Mouse (Mus musculus): ENCODE results near the gene Dtx2. TPM values are rescaled to one million over a fixed set of nuclear protein-coding genes. Genes with fewer than 3 reads are reported as not detected.
A peak's percentile ranks its signal among the peaks of the same experiment; 100 is the strongest.

Dtx2 gene
- total and polyA plus RNA-seq, 2 experiments from 2014 or later = 14.6 to 27.4 TPM

DNA sequence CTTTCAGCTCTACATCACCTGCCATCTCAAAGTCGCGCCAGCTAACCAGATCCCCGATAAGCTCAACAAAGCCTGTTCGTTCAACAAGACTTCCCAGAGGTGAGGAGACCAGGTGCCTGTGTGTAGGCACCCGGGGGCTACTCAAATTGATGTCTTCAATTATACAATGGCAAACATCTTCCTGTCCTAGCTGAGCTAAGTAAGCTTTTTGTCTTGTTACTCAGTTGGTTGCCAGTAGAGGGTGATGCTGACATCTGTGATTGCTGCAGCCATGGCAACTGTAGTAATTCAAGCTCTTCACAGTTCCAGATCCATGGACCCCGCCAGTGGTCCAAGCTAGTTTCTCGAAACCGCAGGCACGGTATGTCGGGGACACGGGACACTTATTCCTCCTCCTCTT is 7.4 kb upstream of the Dtx2 start:
- H3K9ac ChIP-seq (replicated peaks; ENCODE audit: low read depth, low read length) = no peak overlapping the region
- no peaks in the 10 kb centered on the region for H3K9me3 ChIP-seq (replicated peaks; ENCODE audit: control insufficient read depth, low read length)
- no peak overlapping the region for H3K27ac ChIP-seq (ENCODE audit: low read depth)
- no peaks in the 10 kb centered on the region for H3K36me3 ChIP-seq (replicated peaks; ENCODE audit: control insufficient read depth, insufficient read depth, low read length)
- TF ChIP-seq CTCF (IDR thresholded peaks at IDR 0.05; ENCODE audit: low read depth) (peak; percentile 41), EP300 (IDR thresholded peaks at IDR 0.05; ENCODE audit: low read depth) (no peak)
- no peaks in the 10 kb centered on the region for H3K4me1 ChIP-seq (ENCODE audit: control insufficient read depth, insufficient read depth)
- WGBS = 42% methylated on average over 11 of the region's 11 CpGs
- H3K4me3 ChIP-seq (ENCODE audit: low read depth, low read length) = no peak overlapping the region
- DNase-seq (ENCODE audit: low spot score) = peak; percentile 24
- H3K27me3 ChIP-seq (ENCODE audit: control insufficient read depth, insufficient read depth, low read length) = no peaks in the 10 kb centered on the region
- no peak overlapping the region for H3K4me2 ChIP-seq (ENCODE audit: low read depth, low read length)
- 0 out of 2 replicates have a peak, but pooled peaks have one; percentile 53 for ATAC-seq (ENCODE audit: insufficient read depth, low read depth)

DNA sequence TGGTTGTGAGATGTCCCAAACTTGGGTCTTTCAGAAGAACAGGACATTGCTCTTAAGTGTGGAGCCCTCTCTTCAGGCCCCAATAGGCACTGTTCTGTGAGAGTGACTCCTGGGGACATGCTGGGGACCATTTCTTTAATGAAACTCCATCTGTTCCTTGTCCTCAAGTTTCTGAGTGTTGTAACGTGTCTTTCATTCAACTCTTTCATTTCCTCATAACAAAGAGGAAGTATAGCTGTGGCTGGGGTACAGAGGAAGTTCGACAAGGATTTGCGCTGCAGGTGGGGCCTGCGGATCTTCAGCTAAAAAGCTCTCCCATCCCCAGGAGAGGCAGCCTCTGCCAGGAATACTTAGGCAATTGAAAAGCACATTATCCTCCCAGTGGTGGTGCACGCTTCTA is 4.0 kb upstream of the Dtx2 start:
- Histone ChIP-seq H3K27me3 (ENCODE audit: control insufficient read depth, insufficient read depth, low read length) (no peaks in the 10 kb centered on the region), H3K36me3 (replicated peaks; ENCODE audit: control insufficient read depth, insufficient read depth, low read length) (no peaks in the 10 kb centered on the region), H3K9me3 (replicated peaks; ENCODE audit: control insufficient read depth, low read length) (no peaks in the 10 kb centered on the region), H3K4me1 (ENCODE audit: control insufficient read depth, insufficient read depth) (peaks cover 4% of the 10 kb centered on the region; the same call in 1 of the 2 replicates), H3K9ac (replicated peaks; ENCODE audit: low read depth, low read length) (no peak overlapping the region), H3K27ac (ENCODE audit: low read depth) (no peak overlapping the region), H3K4me3 (ENCODE audit: low read depth, low read length) (no peak overlapping the region), H3K4me2 (ENCODE audit: low read depth, low read length) (no peak overlapping the region)
- TF ChIP-seq CTCF (IDR thresholded peaks at IDR 0.05; ENCODE audit: low read depth) = no peak
- no peak for TF ChIP-seq EP300 (IDR thresholded peaks at IDR 0.05; ENCODE audit: low read depth)
- DNase-seq (ENCODE audit: low spot score) (no peak), ATAC-seq (ENCODE audit: insufficient read depth, low read depth) (no peak)
- WGBS = 65% methylated on average over 5 of the region's 5 CpGs

- ATAC-seq (ENCODE audit: insufficient read depth, low read depth) (no peak), DNase-seq (ENCODE audit: low spot score) (no peak)
- H3K9me3 ChIP-seq (replicated peaks; ENCODE audit: control insufficient read depth, low read length) = no peaks in the 10 kb centered on the region
- no peaks in the 10 kb centered on the region for H3K27me3 ChIP-seq (ENCODE audit: control insufficient read depth, insufficient read depth, low read length)
- no peak overlapping the region for H3K27ac ChIP-seq (ENCODE audit: low read depth)
- H3K36me3 ChIP-seq (replicated peaks; ENCODE audit: control insufficient read depth, insufficient read depth, low read length) = peaks cover 15% of the 10 kb centered on the region
- H3K4me1 ChIP-seq (ENCODE audit: control insufficient read depth, insufficient read depth) = peaks cover 5% of the 10 kb centered on the region; the same call in 1 of the 2 replicates
- no peak overlapping the region for H3K4me3 ChIP-seq (ENCODE audit: low read depth, low read length)
- TF ChIP-seq EP300 (IDR thresholded peaks at IDR 0.05; ENCODE audit: low read depth) (no peak), CTCF (IDR thresholded peaks at IDR 0.05; ENCODE audit: low read depth) (no peak)
- no peak overlapping the region for H3K4me2 ChIP-seq (ENCODE audit: low read depth, low read length)
- WGBS = 44% methylated on average over 5 of the region's 5 CpGs
- no peak overlapping the region for H3K9ac ChIP-seq (replicated peaks; ENCODE audit: low read depth, low read length)
Measured at GRCm38 (mm10) chr5:135993381-135993965, 1.1 kb upstream of the Dtx2 start.

- 57% methylated on average over 8 of the region's 8 CpGs for WGBS
- no peak for ATAC-seq (ENCODE audit: insufficient read depth, low read depth)
- Histone ChIP-seq H3K9me3 (replicated peaks; ENCODE audit: control insufficient read depth, low read length) (no peaks in the 10 kb centered on the region), H3K36me3 (replicated peaks; ENCODE audit: control insufficient read depth, insufficient read depth, low read length) (peaks cover 23% of the 10 kb centered on the region), H3K4me1 (ENCODE audit: control insufficient read depth, insufficient read depth) (peaks cover 5% of the 10 kb centered on the region; the same call in 1 of the 2 replicates), H3K4me3 (ENCODE audit: low read depth, low read length) (peak overlapping the region; percentile 85), H3K27ac (ENCODE audit: low read depth) (no peak overlapping the region), H3K9ac (replicated peaks; ENCODE audit: low read depth, low read length) (no peak overlapping the region), H3K27me3 (ENCODE audit: control insufficient read depth, insufficient read depth, low read length) (no peaks in the 10 kb centered on the region), H3K4me2 (ENCODE audit: low read depth, low read length) (no peak overlapping the region)
- no peak for TF ChIP-seq CTCF (IDR thresholded peaks at IDR 0.05; ENCODE audit: low read depth)
- TF ChIP-seq EP300 (IDR thresholded peaks at IDR 0.05; ENCODE audit: low read depth) = no peak
- DNase-seq (ENCODE audit: low spot score) = no peak
Measured at GRCm38 (mm10) chr5:135994335-135994724, 270 bp upstream of the Dtx2 start.

DNA sequence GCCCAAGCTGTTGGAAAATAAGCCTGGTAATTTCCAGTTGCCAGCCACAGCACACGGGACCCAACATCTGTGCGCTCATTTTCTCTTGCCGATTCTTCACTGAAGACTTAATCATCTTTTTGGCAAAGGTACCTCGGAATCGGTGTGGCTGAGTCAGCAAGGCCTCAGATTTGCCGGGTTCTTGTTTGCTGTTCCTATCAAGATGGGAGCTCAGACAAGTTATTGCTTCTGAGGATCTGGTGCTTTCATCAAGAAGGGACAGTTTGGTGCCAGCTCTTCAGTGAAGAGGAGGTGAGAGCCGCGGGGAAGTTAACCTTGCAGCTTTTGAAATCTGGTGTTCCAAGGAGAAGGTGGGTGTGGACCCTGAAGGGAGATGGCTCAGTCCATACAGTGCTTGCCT is 1.6 kb downstream of the Dtx2 start:
- Histone ChIP-seq H3K36me3 (replicated peaks; ENCODE audit: control insufficient read depth, insufficient read depth, low read length) (peaks cover 23% of the 10 kb centered on the region), H3K27ac (ENCODE audit: low read depth) (no peak overlapping the region), H3K9ac (replicated peaks; ENCODE audit: low read depth, low read length) (no peak overlapping the region), H3K4me3 (ENCODE audit: low read depth, low read length) (no peak overlapping the region), H3K4me2 (ENCODE audit: low read depth, low read length) (no peak overlapping the region), H3K9me3 (replicated peaks; ENCODE audit: control insufficient read depth, low read length) (no peaks in the 10 kb centered on the region), H3K4me1 (ENCODE audit: control insufficient read depth, insufficient read depth) (peaks cover 5% of the 10 kb centered on the region; the same call in 1 of the 2 replicates), H3K27me3 (ENCODE audit: control insufficient read depth, insufficient read depth, low read length) (no peaks in the 10 kb centered on the region)
- 76% methylated on average over 8 of the region's 8 CpGs for WGBS
- no peak for DNase-seq (ENCODE audit: low spot score)
- no peak for ATAC-seq (ENCODE audit: insufficient read depth, low read depth)
- no peak for TF ChIP-seq CTCF (IDR thresholded peaks at IDR 0.05; ENCODE audit: low read depth)
- TF ChIP-seq EP300 (IDR thresholded peaks at IDR 0.05; ENCODE audit: low read depth) = no peak

GRCm38 (mm10) chr5:136001222-136001621 is 6.6 kb downstream of the Dtx2 start:
- no peak for DNase-seq (ENCODE audit: low spot score)
- H3K9ac ChIP-seq (replicated peaks; ENCODE audit: low read depth, low read length) = no peak overlapping the region
- no peak overlapping the region for H3K4me3 ChIP-seq (ENCODE audit: low read depth, low read length)
- ATAC-seq (ENCODE audit: insufficient read depth, low read depth) = no peak
- WGBS = 87% methylated on average over 6 of the region's 6 CpGs
- peaks cover 23% of the 10 kb centered on the region for H3K36me3 ChIP-seq (replicated peaks; ENCODE audit: control insufficient read depth, insufficient read depth, low read length)
- no peaks in the 10 kb centered on the region for H3K4me1 ChIP-seq (ENCODE audit: control insufficient read depth, insufficient read depth)
- no peak overlapping the region for H3K4me2 ChIP-seq (ENCODE audit: low read depth, low read length)
- no peaks in the 10 kb centered on the region for H3K27me3 ChIP-seq (ENCODE audit: control insufficient read depth, insufficient read depth, low read length)
- no peak overlapping the region for H3K27ac ChIP-seq (ENCODE audit: low read depth)
- H3K9me3 ChIP-seq (replicated peaks; ENCODE audit: control insufficient read depth, low read length) = no peaks in the 10 kb centered on the region
- TF ChIP-seq CTCF (IDR thresholded peaks at IDR 0.05; ENCODE audit: low read depth) (no peak), EP300 (IDR thresholded peaks at IDR 0.05; ENCODE audit: low read depth) (no peak)
